Mouse (Mus musculus) kidney, postnatal 0 days (tissue): ENCODE results near the gene Efcab11. TPM values are rescaled to one million over a fixed set of nuclear protein-coding genes. Genes with fewer than 3 reads are reported as not detected.

Experiments used
- ATAC-seq: fragments of 200-750 bp; cut with Nextera tagmentation; replicated peaks from 2 replicates; pipeline ENCODE4 v1.8.0; 2017; ENCODE audit warnings: low read depth, moderate number of reproducible peaks, moderate TSS enrichment, moderate library complexity; ENCODE audit not compliant: low FRiP score
- DNase-seq: peaks from one replicate; pipeline ENCODE4 v3.0.0-alpha.2; 2016; ENCODE audit warnings: low spot score
- H3K27ac ChIP-seq: fragments of 300-500 bp; sonication (generic); 2 replicates; pipeline ENCODE4 v1.5.1; 2014; ENCODE audit warnings: mild to moderate bottlenecking
- H3K27me3 ChIP-seq: fragments of 300-500 bp; sonication (generic); 2 replicates; pipeline ENCODE4 v1.6.1; 2014; ENCODE audit warnings: low read length, mixed read lengths; ENCODE audit not compliant: insufficient read depth
- H3K36me3 ChIP-seq: fragments of 300-500 bp; sonication (generic); 2 replicates; pipeline ENCODE4 v1.6.1; 2014; ENCODE audit warnings: low read length, mixed read lengths; ENCODE audit not compliant: insufficient read depth
- H3K4me1 ChIP-seq: fragments of 300-500 bp; sonication (generic); replicated peaks from 2 replicates; pipeline ENCODE4 v1.6.1; 2014; ENCODE audit warnings: antibody characterized with exemption, low read length, mixed read lengths; ENCODE audit not compliant: insufficient read depth
- H3K4me2 ChIP-seq: fragments of 300-500 bp; sonication (generic); 2 replicates; pipeline ENCODE4 v1.6.1; 2014; ENCODE audit warnings: mild to moderate bottlenecking, low read length, moderate library complexity, mixed read lengths
- H3K4me3 ChIP-seq: fragments of 300-500 bp; sonication (generic); replicated peaks from 2 replicates; pipeline ENCODE4 v1.5.1; 2014; ENCODE audit warnings: low read depth, low read length
- H3K9ac ChIP-seq: fragments of 300-500 bp; sonication (generic); 2 replicates; pipeline ENCODE4 v1.6.1; 2014; ENCODE audit warnings: low read depth, low read length
- H3K9me3 ChIP-seq: fragments of 300-500 bp; sonication (generic); replicated peaks from 2 replicates; pipeline ENCODE4 v1.6.1; 2016; ENCODE audit warnings: low read length, inconsistent platforms, mixed read lengths
- CTCF ChIP-seq: IDR thresholded peaks from 2 replicates; pipeline ENCODE4 v1.5.1; 2016; ENCODE audit warnings: antibody characterized with exemption, low read depth, mild to moderate bottlenecking, moderate library complexity
- WGBS: fragments of 180-500 bp; shearing (Covaris S2); extraction: QIAGEN DNeasy Blood & Tissue Kit; methylation state at CpG from one replicate; pipeline ENCODE4 v1.1.7; 2014; 5-methylcytosine and 5-hydroxymethylcytosine counted together
- polyA plus RNA-seq: library from polyadenylated mRNA; unstranded; fragments of >200 nt; fragmentation: Nextera tagmentation; extraction: Ambion mirVana; gene quantifications from 2 replicates; pipeline ENCODE4 v1.2.1, GENCODE M21; 2015

Efcab11 gene
- polyA plus RNA-seq, 1 experiment from 2014 or later, result 8.3 TPM

- 86% methylated on average over 14 of the region's 14 CpGs for WGBS
- peak; percentile 57 for TF ChIP-seq CTCF
- H3K4me1 ChIP-seq, result 0 out of 2 replicates have a peak, but pooled peaks cover 11% of the 10 kb centered on the region
- H3K4me3 ChIP-seq, result no peak overlapping the region
- DNase-seq, result peak; percentile 41
- H3K27ac ChIP-seq, result no peak overlapping the region
- H3K9ac ChIP-seq, result no peak overlapping the region
- H3K36me3 ChIP-seq, result no peaks in the 10 kb centered on the region
- no peaks in the 10 kb centered on the region for H3K9me3 ChIP-seq
- H3K27me3 ChIP-seq, result no peaks in the 10 kb centered on the region
- ATAC-seq, result no peak
- H3K4me2 ChIP-seq, result no peak overlapping the region
Measured at GRCm38 (mm10) chr12:99838703-99839102, 45.5 kb downstream of the Efcab11 start.

- Histone ChIP-seq H3K27me3 (no peaks in the 10 kb centered on the region), H3K4me3 (no peak overlapping the region), H3K36me3 (no peaks in the 10 kb centered on the region), H3K4me2 (no peak overlapping the region), H3K27ac (no peak overlapping the region), H3K9ac (no peak overlapping the region), H3K4me1 (0 out of 2 replicates have a peak, but pooled peaks cover 11% of the 10 kb centered on the region), H3K9me3 (no peaks in the 10 kb centered on the region)
- no peak for TF ChIP-seq CTCF
- DNase-seq (peak; percentile 39), ATAC-seq (no peak)
- WGBS, result 42% methylated on average over 11 of the region's 11 CpGs
Measured at GRCm38 (mm10) chr12:99838109-99838508, 46.1 kb downstream of the Efcab11 start.

DNA sequence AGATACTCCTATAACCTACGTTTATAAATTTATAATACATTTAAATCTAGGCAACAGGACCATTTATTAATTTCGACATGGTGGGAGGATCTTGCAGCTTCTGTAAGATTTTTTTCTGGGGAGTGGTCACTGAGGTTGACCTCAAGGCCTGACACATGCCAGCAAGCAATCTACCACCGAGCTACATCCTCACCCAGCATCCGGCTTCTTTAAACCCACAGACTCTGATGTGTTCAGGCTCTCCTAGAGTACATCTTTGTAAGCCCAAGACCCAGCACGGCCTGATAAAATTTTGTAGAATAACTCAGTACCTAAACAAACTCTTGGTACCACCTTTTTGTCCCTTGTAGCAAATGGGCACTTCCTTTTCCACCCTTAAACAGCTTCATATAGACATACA lies 46.7 kb downstream of the Efcab11 start:
- Histone ChIP-seq H3K4me1 (0 out of 2 replicates have a peak, but pooled peaks cover 11% of the 10 kb centered on the region), H3K36me3 (no peaks in the 10 kb centered on the region), H3K9ac (no peak overlapping the region), H3K9me3 (no peaks in the 10 kb centered on the region), H3K27ac (no peak overlapping the region), H3K4me3 (no peak overlapping the region), H3K4me2 (no peak overlapping the region), H3K27me3 (no peaks in the 10 kb centered on the region)
- 86% methylated on average over 5 of the region's 5 CpGs for WGBS
- DNase-seq (no peak), ATAC-seq (no peak)
- TF ChIP-seq CTCF, result no peak

- Histone ChIP-seq H3K36me3 (no peaks in the 10 kb centered on the region), H3K4me1 (0 out of 2 replicates have a peak, but pooled peaks cover 11% of the 10 kb centered on the region), H3K27me3 (no peaks in the 10 kb centered on the region), H3K9me3 (no peaks in the 10 kb centered on the region), H3K27ac (no peak overlapping the region), H3K9ac (no peak overlapping the region), H3K4me2 (peak overlapping the region; percentile 15; the same call in 1 of the 2 replicates), H3K4me3 (no peak overlapping the region)
- no peak for TF ChIP-seq CTCF
- ATAC-seq, result peak; percentile 63; the same call in 1 of the 2 replicates
- peak; percentile 78 for DNase-seq
- WGBS, result 58% methylated on average over 20 of the region's 20 CpGs
Measured at GRCm38 (mm10) chr12:99836404-99837131, 47.7 kb downstream of the Efcab11 start.

DNA sequence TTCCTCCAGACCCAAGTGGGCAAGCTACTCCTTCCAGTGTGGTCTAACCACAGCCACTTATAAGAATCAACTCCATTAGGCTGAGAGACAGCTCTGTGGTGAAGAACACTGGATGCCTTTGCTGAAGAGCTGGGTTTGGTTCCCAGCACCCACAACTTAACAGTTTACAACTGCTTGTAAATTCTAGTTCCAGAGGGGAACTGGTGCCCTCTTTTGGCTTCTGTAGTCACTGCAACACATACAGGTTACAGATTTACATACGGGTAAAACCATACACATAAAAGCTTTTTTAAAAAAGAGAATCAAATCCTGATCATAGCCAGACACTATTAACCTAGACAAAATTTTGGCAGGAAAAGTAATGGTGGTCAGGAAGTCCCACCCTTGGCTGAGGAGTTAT lies 50.8 kb downstream of the Efcab11 start:
- Histone ChIP-seq H3K27ac (no peak overlapping the region), H3K4me2 (no peak overlapping the region), H3K4me1 (0 out of 2 replicates have a peak, but pooled peaks cover 11% of the 10 kb centered on the region), H3K4me3 (no peak overlapping the region), H3K9me3 (no peaks in the 10 kb centered on the region), H3K36me3 (no peaks in the 10 kb centered on the region), H3K27me3 (no peaks in the 10 kb centered on the region), H3K9ac (no peak overlapping the region)
- DNase-seq, result no peak
- 97% methylated on average over 1 of the region's 1 CpGs for WGBS
- TF ChIP-seq CTCF, result peak; percentile 15; the same call in 1 of the 2 replicates
- ATAC-seq, result no peak

DNA sequence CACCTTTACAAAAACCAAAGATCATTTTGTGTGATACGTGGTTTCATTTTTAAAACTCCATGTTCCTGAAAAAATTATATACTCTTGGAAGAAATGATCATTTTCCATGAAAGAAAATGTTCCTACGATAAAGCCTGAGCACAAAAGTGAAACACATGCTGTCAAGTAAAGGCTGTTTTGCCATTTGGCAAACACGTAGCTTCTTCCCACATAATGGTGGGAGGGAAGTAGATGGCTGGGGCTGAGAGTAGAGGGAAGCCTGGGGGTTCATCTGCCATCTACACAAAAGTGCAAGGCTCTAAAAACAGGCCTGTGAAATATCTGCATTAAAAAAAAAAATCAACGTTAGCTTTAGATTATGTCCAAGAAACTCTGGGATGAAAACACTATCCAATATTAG lies 61.6 kb downstream of the Efcab11 start:
- WGBS, result 86% methylated on average over 4 of the region's 4 CpGs
- H3K36me3 ChIP-seq, result no peaks in the 10 kb centered on the region
- no peak overlapping the region for H3K27ac ChIP-seq
- H3K4me2 ChIP-seq, result no peak overlapping the region
- TF ChIP-seq CTCF, result no peak
- no peaks in the 10 kb centered on the region for H3K9me3 ChIP-seq
- no peak overlapping the region for H3K9ac ChIP-seq
- H3K4me3 ChIP-seq, result no peak overlapping the region
- no peaks in the 10 kb centered on the region for H3K4me1 ChIP-seq
- H3K27me3 ChIP-seq, result no peaks in the 10 kb centered on the region
- ATAC-seq, result no peak
- no peak for DNase-seq
